Mouse (Mus musculus) limb, embryonic 10.5 days (tissue): Measurements from ENCODE around the gene G6pc3. TPM values are rescaled to one million over a fixed set of nuclear protein-coding genes. Genes with fewer than 3 reads are reported as not detected.
A peak's percentile ranks its signal among the peaks of the same experiment; 100 is the strongest.

Experiments
- DNase-seq: peaks from one replicate; pipeline ENCODE4 v3.0.0-alpha.2; 2017; ENCODE audit warnings: low spot score
- H3K27ac ChIP-seq: fragments of 300-500 bp; sonication (generic); 2 replicates; pipeline ENCODE4 v1.5.1; 2016; ENCODE audit warnings: mild to moderate bottlenecking
- H3K27me3 ChIP-seq: fragments of 300-500 bp; sonication (generic); 2 replicates; pipeline ENCODE4 v1.6.1; 2016; ENCODE audit warnings: low read depth, mild to moderate bottlenecking; ENCODE audit not compliant: poor library complexity, severe bottlenecking
- H3K36me3 ChIP-seq: fragments of 300-500 bp; sonication (generic); 2 replicates; pipeline ENCODE4 v1.6.1; 2016; ENCODE audit warnings: mild to moderate bottlenecking, moderate library complexity
- H3K4me1 ChIP-seq: fragments of 300-500 bp; sonication (generic); 2 replicates; pipeline ENCODE4 v1.6.1; 2016
- H3K4me3 ChIP-seq: fragments of 300-500 bp; sonication (generic); 2 replicates; pipeline ENCODE4 v1.5.1; 2016; ENCODE audit warnings: mild to moderate bottlenecking, moderate library complexity
- H3K9me3 ChIP-seq: fragments of 300-500 bp; sonication (generic); replicated peaks from 2 replicates; pipeline ENCODE4 v1.6.1; 2016; ENCODE audit warnings: mild to moderate bottlenecking
- WGBS: fragments of 180-500 bp; shearing (Covaris S2); methylation state at CpG from one replicate; pipeline ENCODE4 v1.1.7; 2016; 5-methylcytosine and 5-hydroxymethylcytosine counted together
- polyA plus RNA-seq: library from polyadenylated mRNA; unstranded; fragments of >200 nt; fragmentation: Nextera tagmentation; extraction: Ambion mirVana; gene quantifications from 2 replicates; pipeline ENCODE4 v1.2.1, GENCODE M21; 2016

G6pc3 gene
- polyA plus RNA-seq, 1 experiment from 2014 or later: 41.4 TPM

DNA sequence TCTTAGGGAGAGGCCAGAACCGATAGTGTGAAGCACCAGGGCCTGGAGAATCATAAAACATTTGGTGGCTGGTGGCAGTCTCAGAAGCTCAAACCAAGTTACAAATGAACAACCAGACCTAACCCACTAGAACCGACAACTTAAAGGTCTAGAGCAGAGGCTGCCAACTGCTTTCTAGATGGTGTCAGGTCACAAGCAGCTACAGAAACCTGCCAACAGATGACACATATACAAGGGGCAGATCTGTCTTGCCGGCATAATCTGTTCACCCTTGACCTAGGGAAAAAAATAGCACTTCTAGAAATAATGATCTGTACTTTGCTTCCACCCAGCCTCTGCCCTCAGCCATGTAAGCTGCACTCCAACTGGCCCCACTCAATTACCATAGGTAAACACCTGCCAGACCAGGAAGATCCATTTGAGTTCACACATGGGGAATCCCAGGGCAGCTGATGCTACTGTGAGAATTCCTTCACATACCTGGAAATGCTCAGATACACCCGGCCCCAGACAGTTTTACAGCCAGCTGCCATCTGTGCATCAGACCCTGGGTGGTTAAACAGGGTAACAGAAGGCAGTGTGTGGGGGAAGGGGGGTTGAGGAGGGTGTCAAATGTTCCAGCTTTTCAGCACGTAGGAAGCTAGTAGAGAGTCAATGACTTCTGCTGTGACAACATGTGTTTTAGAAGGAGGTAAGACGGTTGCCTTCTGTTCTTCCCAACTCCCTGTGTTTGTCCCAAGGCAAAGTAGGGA is 23.3 kb upstream of the G6pc3 start:
- WGBS: 32% methylated on average over 6 of the region's 6 CpGs
- Histone ChIP-seq H3K27me3 (no peaks in the 10 kb centered on the region), H3K4me1 (no peaks in the 10 kb centered on the region), H3K4me3 (no peak overlapping the region), H3K27ac (no peak overlapping the region), H3K36me3 (peaks cover 98% of the 10 kb centered on the region), H3K9me3 (no peaks in the 10 kb centered on the region)
- no peak for DNase-seq

DNA sequence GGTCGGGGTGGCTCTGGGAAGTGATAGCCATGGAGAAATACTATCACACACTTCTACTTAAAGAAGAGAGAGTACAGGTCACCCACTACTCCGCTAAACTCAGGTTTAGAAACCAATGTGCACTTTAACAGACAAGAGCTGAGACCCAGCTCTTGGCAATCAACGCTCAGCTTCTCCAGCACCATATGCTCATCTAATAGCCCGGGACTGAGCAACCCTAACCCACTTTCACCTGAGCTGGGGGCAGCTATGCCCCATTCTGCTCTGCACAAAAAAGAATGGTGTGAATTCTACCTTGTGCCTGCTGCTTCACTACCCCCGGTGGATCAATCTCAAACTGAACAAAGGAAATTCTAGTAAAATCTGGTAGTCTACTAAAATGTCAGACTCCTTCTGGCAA is 21.9 kb upstream of the G6pc3 start:
- peaks cover 95% of the 10 kb centered on the region for H3K36me3 ChIP-seq
- no peak overlapping the region for H3K4me3 ChIP-seq
- no peak for DNase-seq
- H3K27me3 ChIP-seq: no peaks in the 10 kb centered on the region
- no peaks in the 10 kb centered on the region for H3K4me1 ChIP-seq
- H3K9me3 ChIP-seq: no peaks in the 10 kb centered on the region
- WGBS: 92% methylated on average over 5 of the region's 5 CpGs
- no peak overlapping the region for H3K27ac ChIP-seq

DNA sequence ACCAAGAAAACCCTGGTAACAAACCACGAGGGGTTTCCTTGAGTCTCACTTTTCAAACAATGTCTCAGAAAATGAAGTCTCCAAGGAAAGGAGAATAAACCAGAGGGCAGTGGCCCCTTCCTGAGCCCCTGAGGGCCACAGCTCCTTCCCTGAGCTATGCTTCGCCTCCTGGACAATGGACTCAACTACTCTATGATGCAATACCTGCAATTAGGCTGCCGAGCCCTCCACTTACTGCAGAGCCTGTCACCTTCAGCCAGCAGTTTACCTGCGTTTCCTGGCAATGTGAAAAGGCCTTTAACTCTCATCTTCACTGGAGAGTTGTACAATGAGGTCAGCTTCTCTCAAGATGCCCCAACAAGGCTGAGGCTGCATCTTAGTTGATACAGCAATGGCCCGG is 20.7 kb upstream of the G6pc3 start:
- Histone ChIP-seq H3K4me3 (no peak overlapping the region), H3K4me1 (no peaks in the 10 kb centered on the region), H3K27me3 (no peaks in the 10 kb centered on the region), H3K27ac (no peak overlapping the region), H3K36me3 (peaks cover 89% of the 10 kb centered on the region), H3K9me3 (no peaks in the 10 kb centered on the region)
- WGBS: 92% methylated on average over 5 of the region's 5 CpGs
- no peak for DNase-seq

DNA sequence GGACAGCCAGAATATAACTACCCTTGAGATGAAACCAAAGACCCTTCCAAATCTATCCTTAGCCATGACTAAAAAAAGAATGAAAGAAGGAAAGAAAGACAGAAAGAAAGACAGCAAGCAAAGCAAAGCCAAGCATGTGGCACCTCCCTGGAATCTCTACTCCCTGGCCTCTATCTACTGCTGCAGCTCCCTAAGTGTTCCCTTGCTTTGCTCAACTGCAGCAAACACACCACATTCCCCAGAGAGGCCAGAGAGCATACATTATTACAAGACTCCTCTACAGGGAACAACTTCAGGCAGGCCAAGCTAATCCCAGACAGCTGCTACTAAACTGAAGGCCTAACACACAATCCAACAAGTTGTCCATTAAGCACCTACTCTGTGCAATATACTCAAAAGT is 9.6 kb upstream of the G6pc3 start:
- peaks cover 85% of the 10 kb centered on the region for H3K36me3 ChIP-seq
- no peak for DNase-seq
- peaks cover 23% of the 10 kb centered on the region for H3K4me1 ChIP-seq
- no peak overlapping the region for H3K4me3 ChIP-seq
- H3K27ac ChIP-seq: no peak overlapping the region
- no peaks in the 10 kb centered on the region for H3K27me3 ChIP-seq
- no peaks in the 10 kb centered on the region for H3K9me3 ChIP-seq

DNA sequence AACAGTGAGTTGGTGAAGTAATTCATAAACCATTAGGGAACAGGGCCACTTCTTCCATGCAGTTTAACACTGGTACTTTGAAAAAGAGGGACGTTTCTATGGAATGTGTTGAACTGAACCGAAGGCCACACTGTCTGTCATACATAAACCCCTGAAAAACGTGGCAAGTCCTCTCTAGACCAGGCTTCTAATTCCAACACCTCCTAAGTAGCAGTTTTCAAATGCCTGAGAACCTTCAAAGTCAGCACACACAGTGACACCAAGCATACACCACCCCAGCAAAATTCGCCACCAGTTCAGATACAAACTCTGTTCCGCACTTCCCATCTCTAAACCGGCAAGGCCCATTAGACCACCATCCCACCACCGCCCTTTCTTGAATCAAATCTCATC is 5.2 kb upstream of the G6pc3 start:
- 9% methylated on average over 7 of the region's 7 CpGs for WGBS

DNA sequence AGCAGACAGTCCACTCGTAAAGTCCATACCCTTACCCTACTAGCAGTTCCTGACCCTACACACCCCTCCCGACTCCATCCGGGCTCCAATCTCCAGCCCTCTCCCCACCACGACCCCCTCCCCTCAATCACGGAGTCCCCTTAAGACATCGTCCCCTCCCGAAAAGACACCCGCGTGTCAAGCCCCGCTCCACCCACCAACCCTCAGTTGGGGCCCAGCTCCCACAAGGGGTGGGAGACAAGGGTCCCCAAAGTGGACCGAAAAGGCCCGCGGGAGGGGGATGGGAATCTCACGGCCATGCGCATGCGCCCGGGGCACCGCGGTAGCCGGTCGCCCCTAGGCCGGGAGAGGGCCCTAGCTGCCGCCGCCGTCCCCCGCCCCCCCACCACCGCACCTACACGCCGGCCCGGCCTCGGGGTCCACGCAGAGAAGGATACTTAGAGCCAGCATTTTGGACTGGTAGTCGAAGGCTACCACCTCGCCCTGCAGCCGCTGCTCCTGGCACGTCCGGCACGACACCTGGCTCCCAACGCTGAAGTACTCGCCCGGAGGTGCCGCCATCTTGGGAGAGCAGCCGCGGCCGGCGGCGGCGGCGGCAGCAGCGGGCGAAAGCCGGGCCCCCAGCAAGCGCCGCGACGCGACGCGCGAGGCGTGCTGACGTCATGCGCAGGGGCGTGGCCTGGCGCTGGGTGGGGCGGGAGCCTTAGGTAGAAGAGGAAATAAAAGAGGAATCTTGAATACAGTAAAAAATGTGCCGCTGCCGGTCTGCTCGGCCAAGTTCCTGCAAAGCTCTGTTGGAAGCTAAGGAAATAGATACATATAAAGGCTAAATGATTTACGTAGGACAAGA is 4.5 kb upstream of the G6pc3 start, which contains the start of gene Lsm12:
Gene Lsm12, minus strand, starts transcription at position 651 of the 850 bp plus-strand sequence.
- WGBS: under 1% methylated on average over 70 of the region's 70 CpGs
- Histone ChIP-seq H3K36me3 (peaks cover 35% of the 10 kb centered on the region), H3K27me3 (no peaks in the 10 kb centered on the region), H3K27ac (peak within 1 kb of the TSS; percentile 97), H3K9me3 (no peaks in the 10 kb centered on the region), H3K4me1 (peaks cover 25% of the 10 kb centered on the region), H3K4me3 (peak within 1 kb of the TSS; percentile 75)
- DNase-seq: peak; percentile 99

More for the DNA sequence above, 5.2 kb upstream of the G6pc3 start:
- Histone ChIP-seq H3K4me3 (peak overlapping the region; percentile 75), H3K27ac (peak overlapping the region; percentile 97), H3K27me3 (no peaks in the 10 kb centered on the region), H3K9me3 (no peaks in the 10 kb centered on the region), H3K4me1 (peaks cover 22% of the 10 kb centered on the region), H3K36me3 (peaks cover 41% of the 10 kb centered on the region)
- DNase-seq: no peak

DNA sequence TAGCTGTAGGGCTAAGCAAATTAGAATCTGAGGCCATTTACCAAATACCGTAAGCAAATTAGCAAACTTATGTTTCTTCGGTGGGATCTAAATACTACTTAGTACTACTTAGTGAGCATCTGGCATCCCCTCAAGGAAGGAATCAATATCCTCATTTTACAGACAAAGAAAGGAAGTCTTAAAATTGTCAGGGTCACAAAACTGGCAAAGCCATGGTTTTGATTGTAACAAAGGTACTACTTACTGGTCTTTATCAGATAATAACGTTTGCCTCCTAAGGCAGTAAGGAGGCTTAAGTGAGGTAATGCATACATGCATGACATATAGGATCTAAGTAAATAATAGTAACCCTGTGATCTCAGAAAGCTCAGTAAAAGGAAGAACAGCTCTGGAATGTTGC is 3.7 kb upstream of the G6pc3 start:
- H3K36me3 ChIP-seq: peaks cover 27% of the 10 kb centered on the region
- H3K27me3 ChIP-seq: no peaks in the 10 kb centered on the region
- WGBS: 64% methylated on average over 3 of the region's 3 CpGs
- peak overlapping the region; percentile 97; the same call in 1 of the 2 replicates for H3K27ac ChIP-seq
- peaks cover 32% of the 10 kb centered on the region for H3K4me1 ChIP-seq
- no peaks in the 10 kb centered on the region for H3K9me3 ChIP-seq
- no peak for DNase-seq
- peak overlapping the region; percentile 75 for H3K4me3 ChIP-seq

DNA sequence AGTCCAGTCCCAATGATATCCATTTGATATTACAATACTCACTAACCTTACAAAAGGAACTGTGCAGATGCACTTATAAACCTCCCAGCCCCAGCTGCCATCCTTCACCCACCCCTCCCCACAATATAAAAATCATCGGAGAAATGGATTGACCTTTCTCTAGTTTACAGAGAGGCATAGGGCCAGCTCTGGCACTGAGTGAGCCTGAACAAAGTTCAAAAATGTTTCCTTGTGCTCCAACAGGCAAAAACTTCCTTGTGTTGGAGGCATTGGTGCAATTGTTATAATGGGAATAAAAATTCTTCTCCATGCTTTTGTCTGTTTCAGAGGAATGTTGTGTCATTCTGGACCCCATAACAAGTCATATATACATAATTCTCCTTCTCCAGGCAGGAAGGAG is 3.2 kb upstream of the G6pc3 start:
- Histone ChIP-seq H3K4me1 (peaks cover 38% of the 10 kb centered on the region), H3K27ac (no peak overlapping the region), H3K27me3 (no peaks in the 10 kb centered on the region), H3K4me3 (no peak overlapping the region), H3K36me3 (peaks cover 22% of the 10 kb centered on the region), H3K9me3 (no peaks in the 10 kb centered on the region)
- 94% methylated on average over 1 of the region's 1 CpGs for WGBS
- DNase-seq: no peak

DNA sequence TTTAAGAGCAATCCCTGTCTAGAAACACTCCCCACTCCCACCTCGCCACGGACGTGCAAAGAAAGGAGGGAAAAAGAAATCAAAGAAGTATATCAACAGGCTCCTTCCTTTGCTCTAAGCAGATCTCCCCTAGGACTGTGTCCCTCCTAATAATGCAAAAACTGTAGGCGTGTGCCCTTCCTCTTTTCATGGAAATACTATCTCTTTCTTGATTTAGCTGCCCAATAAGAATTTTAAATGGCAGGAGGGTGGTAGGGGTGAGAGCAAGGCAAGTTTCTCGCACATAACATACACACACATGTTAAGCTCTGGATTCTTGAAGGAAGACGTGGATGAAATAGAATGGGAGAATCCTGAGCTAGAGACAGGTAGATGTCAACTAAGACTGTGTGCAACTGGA is 440 bp upstream of the G6pc3 start:
- Histone ChIP-seq H3K4me3 (peak overlapping the region; percentile 70), H3K9me3 (no peaks in the 10 kb centered on the region), H3K27me3 (no peaks in the 10 kb centered on the region), H3K4me1 (peaks cover 31% of the 10 kb centered on the region), H3K27ac (peak overlapping the region; percentile 85; the same call in 1 of the 2 replicates), H3K36me3 (peaks cover 22% of the 10 kb centered on the region)
- DNase-seq: no peak
- 73% methylated on average over 6 of the region's 6 CpGs for WGBS

DNA sequence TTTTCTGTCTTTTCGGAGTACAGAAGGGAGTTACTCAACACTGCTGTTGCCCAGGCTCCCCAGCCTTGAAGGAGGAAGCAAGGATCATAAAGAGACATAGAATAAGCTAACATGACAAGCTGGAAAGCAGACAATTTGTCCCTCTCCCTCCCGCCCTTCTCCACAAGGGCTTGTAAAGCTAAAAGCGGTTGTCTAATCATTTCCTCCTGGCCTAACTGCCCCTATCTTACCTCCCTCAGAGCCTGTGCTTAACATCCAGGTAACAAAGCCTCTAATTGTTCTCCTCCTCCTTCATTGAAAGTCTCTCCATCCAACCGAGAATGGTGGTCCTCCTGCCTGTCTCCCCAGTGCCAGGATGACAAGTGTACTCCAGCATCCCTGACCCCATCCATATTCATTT is 1.4 kb downstream of the G6pc3 start:
- Histone ChIP-seq H3K4me1 (peaks cover 23% of the 10 kb centered on the region), H3K36me3 (peaks cover 41% of the 10 kb centered on the region), H3K27me3 (no peaks in the 10 kb centered on the region), H3K9me3 (no peaks in the 10 kb centered on the region), H3K27ac (peak overlapping the region; percentile 25; the same call in 1 of the 2 replicates), H3K4me3 (peak overlapping the region; percentile 70)
- no peak for DNase-seq
- 51% methylated on average over 4 of the region's 4 CpGs for WGBS

DNA sequence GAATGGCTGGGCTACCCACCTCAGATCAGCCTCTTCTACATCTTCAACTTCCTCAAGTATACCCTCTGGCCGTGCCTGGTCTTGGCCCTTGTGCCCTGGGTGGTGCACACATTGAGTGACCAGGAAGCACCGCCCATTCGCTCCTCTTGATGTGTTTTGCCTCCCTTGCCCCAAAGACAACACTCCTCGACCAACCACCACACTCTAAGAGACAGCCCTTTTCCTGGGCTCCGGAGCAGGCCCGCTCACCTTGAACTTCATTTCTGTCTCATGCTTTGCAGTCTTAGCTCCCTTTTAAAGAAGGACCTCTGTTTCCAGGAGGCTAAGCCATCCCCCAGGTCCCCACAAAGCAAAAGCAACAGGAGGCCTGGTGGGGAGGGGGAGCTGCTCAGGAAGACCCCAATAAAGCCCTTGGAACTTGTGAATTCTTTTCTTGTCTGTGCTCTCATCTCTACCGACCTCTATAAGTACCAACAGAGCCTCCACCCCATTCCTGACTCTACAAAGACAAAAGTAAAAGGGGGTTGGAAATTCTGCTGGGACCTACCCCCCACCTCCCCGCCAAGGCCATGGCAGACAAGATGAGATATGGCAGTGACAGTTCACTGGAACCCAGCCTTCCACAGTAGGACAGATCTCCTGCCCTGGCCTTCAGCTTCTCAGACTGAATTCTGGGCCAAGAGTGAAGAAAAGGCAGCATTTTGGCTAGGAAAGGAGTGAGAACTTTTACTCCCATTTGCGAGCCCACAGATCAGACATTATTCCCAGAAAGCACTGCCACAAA is 4.4 kb downstream of the G6pc3 start:
- 84% methylated on average over 9 of the region's 9 CpGs for WGBS
- no peaks in the 10 kb centered on the region for H3K9me3 ChIP-seq
- no peak overlapping the region for H3K27ac ChIP-seq
- H3K4me1 ChIP-seq: peaks cover 23% of the 10 kb centered on the region
- DNase-seq: no peak
- H3K36me3 ChIP-seq: peaks cover 71% of the 10 kb centered on the region
- no peak overlapping the region for H3K4me3 ChIP-seq
- no peaks in the 10 kb centered on the region for H3K27me3 ChIP-seq

DNA sequence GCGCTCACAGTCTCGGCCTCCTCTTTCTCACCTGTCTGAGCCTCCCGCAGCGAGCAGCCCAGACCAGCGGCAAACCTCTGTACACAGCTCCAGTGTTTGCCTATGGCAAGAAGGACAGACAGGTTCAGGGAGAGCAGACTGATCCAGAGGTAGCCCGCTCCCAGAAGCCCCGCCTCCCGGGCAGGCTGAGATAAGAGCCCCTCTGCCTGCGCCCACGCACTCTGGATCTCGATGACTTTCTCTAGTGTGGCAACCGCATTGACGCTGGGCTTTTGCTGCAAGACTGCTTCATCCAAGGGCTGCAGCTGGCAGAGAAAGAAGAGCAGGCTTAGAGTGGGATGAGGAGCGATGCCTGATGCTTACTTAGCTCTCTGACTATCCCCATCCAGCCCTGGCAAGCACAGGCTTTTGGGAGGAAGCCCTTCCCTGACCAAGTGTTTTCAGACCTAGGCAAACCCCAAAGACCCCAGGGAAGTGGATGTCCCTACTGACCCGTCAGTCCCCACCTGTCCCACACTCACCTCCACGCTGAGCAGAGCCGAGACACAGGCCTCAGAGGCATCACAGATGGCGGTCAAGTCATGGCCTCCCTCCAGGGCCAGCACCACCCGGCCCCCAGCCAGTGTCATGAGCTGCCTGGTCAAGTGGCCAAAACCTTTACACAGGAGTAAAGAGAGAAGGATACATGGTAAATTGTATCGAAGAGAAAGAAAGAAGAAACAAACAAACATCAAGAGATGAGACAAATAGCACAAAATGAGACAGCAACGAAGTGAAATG is 6.8 kb downstream of the G6pc3 start:
- Histone ChIP-seq H3K36me3 (peaks cover 94% of the 10 kb centered on the region), H3K9me3 (no peaks in the 10 kb centered on the region), H3K27me3 (no peaks in the 10 kb centered on the region), H3K27ac (no peak overlapping the region), H3K4me3 (no peak overlapping the region), H3K4me1 (peaks cover 23% of the 10 kb centered on the region)
- 82% methylated on average over 21 of the region's 21 CpGs for WGBS
- no peak for DNase-seq
